Mouse (Mus musculus) cerebellum, adult 2 months (tissue): ENCODE data around the gene Car5a. TPM values are rescaled to one million over a fixed set of nuclear protein-coding genes. Genes with fewer than 3 reads are reported as not detected.

Experiments used
- DNase-seq, 2 experiments: peaks; one replicate each; pipeline ENCODE4 v3.0.0; 2021
- H3K27ac ChIP-seq: fragments of 200-500 bp; 2 replicates; pipeline ENCODE4 v1.5.1; 2012; ENCODE audit warnings: low read length, control low read depth, inconsistent platforms; ENCODE audit not compliant: insufficient read depth
- H3K27me3 ChIP-seq: fragments of 200-500 bp; 2 replicates; pipeline ENCODE4 v1.6.1; 2012; ENCODE audit warnings: inconsistent platforms, mild to moderate bottlenecking, low read length, moderate library complexity; ENCODE audit not compliant: control insufficient read depth, insufficient read depth
- H3K4me1 ChIP-seq: fragments of 200-500 bp; 2 replicates; pipeline ENCODE4 v1.6.1; 2011; ENCODE audit warnings: low read length; ENCODE audit not compliant: control insufficient read depth, insufficient read depth
- H3K4me3 ChIP-seq: fragments of 200-500 bp; replicated peaks from 2 replicates; pipeline ENCODE3; 2011; ENCODE audit warnings: mild to moderate bottlenecking, low read depth, low read length, control low read depth; ENCODE audit not compliant: insufficient read depth
- CTCF ChIP-seq: fragments of 200-500 bp; IDR thresholded peaks from 2 replicates; pipeline ENCODE4 v1.5.1; 2011; ENCODE audit warnings: low read depth, mild to moderate bottlenecking, control low read depth, low read length, moderate library complexity, borderline replicate concordance; ENCODE audit not compliant: insufficient read depth
- POLR2A ChIP-seq: fragments of 200-500 bp; IDR thresholded peaks from 2 replicates; pipeline ENCODE4 v1.6.1; 2011; ENCODE audit warnings: low read length, control low read depth, borderline replicate concordance; ENCODE audit not compliant: insufficient read depth
- WGBS: fragments of 180-500 bp; shearing (Covaris S2); methylation state at CpG from one replicate; pipeline ENCODE4 v1.1.7; 2018; 5-methylcytosine and 5-hydroxymethylcytosine counted together
- polyA plus RNA-seq: library from polyadenylated mRNA; depleted of rRNA; stranded (reverse); fragments of >200 nt; gene quantifications from 2 replicates; pipeline ENCODE4 v1.2.3, GENCODE M21; 2012

Car5a gene
- polyA plus RNA-seq, 1 experiment, result 0.59 TPM

DNA sequence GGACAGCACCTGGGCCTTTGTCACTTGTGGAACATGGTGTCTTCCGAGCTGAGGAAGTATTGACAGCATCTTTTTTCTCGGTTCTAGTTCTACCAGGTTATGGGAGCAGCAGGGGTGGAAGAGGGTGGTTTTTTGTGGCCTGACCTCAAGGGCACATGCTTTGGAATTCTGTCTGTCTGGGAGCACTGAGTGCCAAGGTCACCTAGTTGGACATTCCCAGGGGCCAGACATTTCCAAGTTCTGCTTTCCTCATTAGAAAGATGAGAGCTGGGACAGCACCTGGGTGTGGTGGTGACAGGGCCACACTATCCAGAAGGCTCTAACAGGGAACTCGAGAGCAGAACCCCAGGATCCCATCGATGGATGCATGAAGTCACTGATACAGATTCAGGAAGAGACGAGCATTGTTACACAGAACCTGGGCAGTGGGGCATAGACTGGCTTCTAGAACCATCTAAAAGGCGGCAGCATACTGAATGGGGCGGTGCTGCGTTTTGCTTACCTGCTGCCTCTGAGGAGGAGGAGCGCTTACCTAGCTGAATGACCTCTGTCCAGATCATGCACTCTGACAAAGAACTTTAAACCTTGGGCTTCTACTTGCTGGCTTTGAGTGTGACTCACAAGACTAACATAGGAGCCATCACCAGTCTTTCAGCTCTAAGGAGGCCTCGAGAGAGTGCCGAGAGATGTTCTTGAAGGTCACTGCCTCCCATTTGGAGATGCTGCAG is 36.3 kb upstream of the Car5a start:
- DNase-seq, result no peak
- peaks cover 11% of the 10 kb centered on the region for H3K4me1 ChIP-seq
- no peak for TF ChIP-seq POLR2A
- no peak for TF ChIP-seq CTCF
- no peaks in the 10 kb centered on the region for H3K27me3 ChIP-seq
- H3K27ac ChIP-seq, result 0 out of 2 replicates have a peak overlapping the region, but pooled peaks have one; percentile 1
- 77% methylated on average over 11 of the region's 11 CpGs for WGBS
- no peak overlapping the region for H3K4me3 ChIP-seq

- TF ChIP-seq CTCF (no peak), POLR2A (no peak)
- peaks cover 11% of the 10 kb centered on the region for H3K4me1 ChIP-seq
- H3K4me3 ChIP-seq, result no peak overlapping the region
- no peak overlapping the region for H3K27ac ChIP-seq
- 87% methylated on average over 13 of the region's 13 CpGs for WGBS
- DNase-seq, result no peak
- H3K27me3 ChIP-seq, result no peaks in the 10 kb centered on the region
Observed at GRCm38 (mm10) chr8:121978670-121979069, 34.0 kb upstream of the Car5a start.

DNA sequence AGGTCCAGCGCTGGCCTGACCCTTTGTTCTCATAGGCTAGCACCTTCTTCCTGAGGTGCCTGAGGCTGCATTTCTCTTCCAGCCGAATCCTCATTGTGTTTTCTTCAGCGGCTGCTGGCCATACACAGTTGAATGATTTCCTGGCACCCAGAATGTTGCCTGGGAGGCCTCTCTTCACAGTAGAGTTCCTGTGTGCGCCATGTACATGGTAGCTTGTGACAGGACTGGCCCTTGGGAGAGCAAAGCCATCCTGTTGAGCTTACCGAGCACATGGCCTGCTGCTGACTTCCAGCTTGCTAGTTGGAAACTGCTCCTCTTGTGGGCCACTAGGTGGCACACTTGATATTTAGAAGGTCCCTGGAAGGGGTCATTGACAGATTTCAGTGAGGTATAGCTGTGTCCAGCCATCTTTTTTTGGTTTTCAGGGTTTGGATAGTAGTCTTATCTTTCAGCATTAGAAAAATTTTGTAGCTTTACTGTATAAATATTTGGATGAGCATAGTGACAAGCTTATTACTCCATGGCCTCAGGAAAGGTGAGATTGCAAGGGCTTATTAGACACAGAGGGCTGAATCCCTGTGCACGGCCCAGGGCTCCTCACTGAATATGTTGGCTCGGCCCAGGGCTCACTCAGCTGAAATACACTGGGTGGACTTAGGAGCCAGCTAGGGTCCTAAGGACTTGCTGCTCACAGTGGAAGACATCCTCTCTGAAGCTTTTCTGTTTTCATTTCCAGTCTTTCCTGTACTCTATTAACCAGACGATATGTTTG is 33.3 kb upstream of the Car5a start:
- peaks cover 11% of the 10 kb centered on the region for H3K4me1 ChIP-seq
- no peak overlapping the region for H3K4me3 ChIP-seq
- 54% methylated on average over 8 of the region's 8 CpGs for WGBS
- peak; percentile 44 to 65 for DNase-seq
- H3K27ac ChIP-seq, result no peak overlapping the region
- H3K27me3 ChIP-seq, result no peaks in the 10 kb centered on the region
- TF ChIP-seq POLR2A (no peak), CTCF (peak; percentile 85)

DNA sequence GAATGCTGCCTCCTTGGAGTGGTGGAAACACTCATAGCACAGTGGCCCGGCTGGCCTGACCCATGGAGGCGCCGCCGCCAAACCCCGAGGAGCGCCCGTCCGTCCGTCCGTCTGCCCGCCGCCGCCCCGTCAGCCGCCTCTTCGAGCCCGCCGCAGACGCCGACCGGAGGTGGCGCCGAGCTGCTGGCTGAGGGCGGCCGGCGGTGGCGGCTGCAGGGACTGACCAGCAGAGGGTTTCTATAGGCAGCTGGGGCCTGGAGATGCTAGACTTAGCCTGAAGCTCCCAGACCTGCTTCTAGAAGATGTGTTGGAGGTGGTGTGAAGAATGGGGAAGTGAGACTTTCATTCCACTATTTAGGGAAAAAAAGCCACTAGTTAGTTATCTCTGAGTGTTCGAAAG is 29.2 kb upstream of the Car5a start:
- no peak for DNase-seq
- no peaks in the 10 kb centered on the region for H3K27me3 ChIP-seq
- WGBS, result 96% methylated on average over 28 of the region's 28 CpGs
- TF ChIP-seq POLR2A, result no peak
- TF ChIP-seq CTCF, result no peak
- H3K27ac ChIP-seq, result no peak overlapping the region
- peaks cover 6% of the 10 kb centered on the region for H3K4me1 ChIP-seq
- H3K4me3 ChIP-seq, result no peak overlapping the region

DNA sequence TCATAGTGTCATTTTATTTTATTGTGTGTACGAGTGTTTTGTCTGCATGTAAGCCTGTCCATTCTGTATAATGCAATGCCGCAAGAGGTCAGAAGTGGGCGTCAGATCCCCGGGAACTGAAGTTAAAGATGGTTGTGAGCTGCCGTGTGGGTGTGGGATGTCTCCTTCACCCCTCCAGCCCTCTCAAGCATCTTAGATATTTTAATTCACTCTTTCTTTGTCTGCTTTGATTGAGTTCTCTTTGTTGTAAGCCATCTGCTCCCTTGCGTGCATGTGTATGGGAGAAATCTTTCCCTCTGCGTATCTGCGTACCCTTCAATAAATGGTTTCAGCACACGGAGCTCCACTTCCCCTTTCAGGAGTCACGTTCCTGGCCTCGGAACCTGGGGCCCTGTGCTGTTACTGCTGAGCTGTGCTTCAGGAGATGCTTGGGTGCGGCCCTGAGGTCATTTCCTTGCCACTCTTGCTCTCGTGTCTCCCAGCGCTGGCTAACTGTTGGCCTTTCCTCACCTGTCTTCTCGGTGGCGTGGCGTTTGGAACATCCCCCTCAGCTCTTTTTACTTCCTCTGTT is 26.9 kb upstream of the Car5a start:
- no peak overlapping the region for H3K27ac ChIP-seq
- H3K27me3 ChIP-seq, result no peaks in the 10 kb centered on the region
- H3K4me1 ChIP-seq, result peaks cover 21% of the 10 kb centered on the region
- H3K4me3 ChIP-seq, result no peak overlapping the region
- WGBS, result 90% methylated on average over 17 of the region's 17 CpGs
- TF ChIP-seq CTCF (no peak), POLR2A (no peak)
- no peak for DNase-seq

DNA sequence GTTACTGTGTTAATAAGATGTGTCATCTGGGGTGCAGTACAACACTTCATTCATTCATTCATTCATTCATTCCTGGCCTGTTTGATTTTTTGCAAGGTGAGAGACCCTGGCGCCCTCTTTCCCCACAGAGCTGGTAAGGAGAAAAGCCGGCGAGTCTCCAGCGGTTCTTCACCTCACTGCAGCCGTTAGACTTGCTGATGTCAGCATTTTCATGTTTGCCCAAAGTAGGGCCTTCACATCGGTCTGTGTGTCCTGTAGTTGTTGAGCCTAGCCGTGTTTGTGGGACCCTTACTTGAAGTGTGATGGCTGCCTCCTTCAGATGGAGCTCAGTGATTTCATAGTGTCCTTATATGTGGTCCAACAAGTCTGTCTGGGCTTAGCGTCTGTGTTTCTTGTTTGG is 25.5 kb upstream of the Car5a start:
- Histone ChIP-seq H3K4me1 (peaks cover 31% of the 10 kb centered on the region), H3K27me3 (no peaks in the 10 kb centered on the region), H3K27ac (no peak overlapping the region), H3K4me3 (no peak overlapping the region)
- TF ChIP-seq POLR2A, result no peak
- 85% methylated on average over 8 of the region's 8 CpGs for WGBS
- no peak for DNase-seq

- Histone ChIP-seq H3K4me3 (no peak overlapping the region), H3K4me1 (peaks cover 31% of the 10 kb centered on the region), H3K27ac (no peak overlapping the region), H3K27me3 (no peaks in the 10 kb centered on the region)
- TF ChIP-seq POLR2A, result no peak
- TF ChIP-seq CTCF, result no peak
- no peak for DNase-seq
- WGBS, result 80% methylated on average over 4 of the region's 4 CpGs
Observed at GRCm38 (mm10) chr8:121968542-121968941, 23.8 kb upstream of the Car5a start.

DNA sequence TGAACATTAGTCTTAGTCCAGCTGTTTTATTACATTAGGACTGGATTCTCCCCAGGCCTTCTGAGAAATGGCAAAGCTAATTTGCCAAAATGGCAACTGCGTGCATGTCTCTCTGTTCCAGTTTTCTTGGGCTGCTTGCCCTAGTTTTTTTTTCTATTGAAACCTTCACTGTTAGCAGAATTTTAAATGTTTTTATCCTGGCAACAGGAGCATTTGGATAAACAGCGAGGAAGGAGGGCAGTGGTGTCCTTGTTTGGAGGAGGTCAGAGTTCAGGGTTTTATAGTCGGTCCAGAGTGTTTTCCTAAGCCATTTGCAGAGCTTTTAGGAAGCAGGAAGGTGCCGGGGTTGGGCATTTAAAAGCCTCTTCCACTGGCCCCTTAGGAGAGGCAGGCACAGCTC is 23.3 kb upstream of the Car5a start:
- Histone ChIP-seq H3K27me3 (no peaks in the 10 kb centered on the region), H3K4me1 (peaks cover 31% of the 10 kb centered on the region), H3K27ac (no peak overlapping the region), H3K4me3 (no peak overlapping the region)
- peak in 1 of 2 experiments; percentile 26 for DNase-seq
- TF ChIP-seq POLR2A (no peak), CTCF (no peak)
- 44% methylated on average over 4 of the region's 4 CpGs for WGBS
